Mouse (Mus musculus) midbrain, embryonic 10.5 days (tissue): Measurements from ENCODE around the gene 2700081O15Rik. TPM values are rescaled to one million over a fixed set of nuclear protein-coding genes. Genes with fewer than 3 reads are reported as not detected.
"Not testable (repeated sequence)": the region's sequence is repeated elsewhere in the genome, so short reads cannot be mapped to it uniquely, and the experiment has no call there.

ENCODE experiments used
- DNase-seq: peaks from one replicate; pipeline ENCODE4 v3.0.0-alpha.2; 2017; ENCODE audit warnings: low spot score
- H3K27ac ChIP-seq: fragments of 300-500 bp; sonication (generic); replicated peaks from 2 replicates; pipeline ENCODE4 v1.5.1; 2016; ENCODE audit warnings: mild to moderate bottlenecking
- H3K27me3 ChIP-seq: fragments of 300-500 bp; sonication (generic); 2 replicates; pipeline ENCODE4 v1.6.1; 2016; ENCODE audit warnings: low read depth, mild to moderate bottlenecking; ENCODE audit not compliant: poor library complexity, severe bottlenecking
- H3K36me3 ChIP-seq: fragments of 300-500 bp; sonication (generic); 2 replicates; pipeline ENCODE4 v1.6.1; 2016; ENCODE audit warnings: mild to moderate bottlenecking, moderate library complexity
- H3K4me1 ChIP-seq: fragments of 300-500 bp; sonication (generic); 2 replicates; pipeline ENCODE4 v1.6.1; 2016
- H3K4me3 ChIP-seq: fragments of 300-500 bp; sonication (generic); 2 replicates; pipeline ENCODE4 v1.5.1; 2016; ENCODE audit warnings: mild to moderate bottlenecking, moderate library complexity
- H3K9me3 ChIP-seq: fragments of 300-500 bp; sonication (generic); replicated peaks from 2 replicates; pipeline ENCODE4 v1.6.1; 2016; ENCODE audit warnings: mild to moderate bottlenecking
- WGBS: fragments of 180-500 bp; shearing (Covaris S2); methylation state at CpG from one replicate; pipeline ENCODE4 v1.1.7; 2016; 5-methylcytosine and 5-hydroxymethylcytosine counted together
- polyA plus RNA-seq: library from polyadenylated mRNA; unstranded; fragments of >200 nt; fragmentation: Nextera tagmentation; extraction: Ambion mirVana; gene quantifications from 2 replicates; pipeline ENCODE4 v1.2.1, GENCODE M21; 2016

The 2700081O15Rik gene
- 5.7 and 7.6 TPM in 2 replicates for polyA plus RNA-seq

DNA sequence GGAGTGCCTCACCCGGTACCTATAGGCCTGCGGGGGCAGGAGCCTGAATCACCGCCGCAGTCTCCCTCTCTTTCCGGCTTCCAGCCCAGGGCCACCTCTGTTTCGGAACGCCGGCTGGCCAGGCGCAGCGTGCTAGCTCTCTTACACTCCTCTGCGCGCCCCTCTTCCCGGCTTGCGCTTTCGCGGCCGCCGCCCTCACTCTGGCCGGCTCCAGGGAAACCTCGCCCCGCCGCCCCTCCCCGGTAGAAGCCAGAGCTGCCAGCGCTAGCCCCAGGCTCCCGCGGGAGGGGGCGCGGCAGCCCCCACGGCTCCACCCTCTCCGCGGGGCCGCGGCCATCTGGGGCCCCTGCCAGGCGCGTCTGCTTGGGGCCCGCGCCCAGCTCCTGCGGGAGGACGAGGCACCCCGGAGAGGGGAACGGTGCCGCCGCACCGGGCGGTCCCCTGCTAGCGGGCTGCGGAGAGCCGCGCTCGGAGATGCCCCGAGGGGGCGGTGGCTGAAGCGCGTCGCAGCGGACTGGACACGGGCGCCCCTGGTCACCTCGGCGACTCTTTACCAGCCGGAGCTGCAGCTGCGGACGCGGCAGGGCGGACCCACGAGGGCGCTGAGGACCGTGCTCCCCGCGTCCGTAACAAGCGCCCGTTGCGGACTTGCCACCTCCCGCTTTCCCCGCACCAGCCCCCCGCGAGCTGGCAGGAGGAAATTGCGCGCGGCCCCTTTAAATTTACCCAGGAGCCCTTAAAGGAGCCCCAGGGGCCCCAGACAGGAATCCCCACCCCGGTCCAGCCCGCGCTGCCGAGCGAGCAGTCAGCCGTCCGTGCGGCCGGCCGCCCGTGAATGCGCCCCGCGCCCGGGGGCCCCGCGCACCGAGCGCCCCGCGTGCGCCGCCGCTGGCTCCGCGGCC, at the start of gene 2700081O15Rik:
Gene 2700081O15Rik (plus strand): TSS at position 792 of the 902 bp plus-strand sequence.
- peaks cover 49% of the 10 kb centered on the region for H3K4me1 ChIP-seq
- no peaks in the 10 kb centered on the region for H3K9me3 ChIP-seq
- under 1% methylated on average over 107 of the region's 107 CpGs for WGBS
- H3K36me3 ChIP-seq = peaks cover 28% of the 10 kb centered on the region
- H3K4me3 ChIP-seq = peak within 1 kb of the TSS; percentile 90
- DNase-seq = peak; percentile 85
- H3K27me3 ChIP-seq = peaks cover 39% of the 10 kb centered on the region
- peak within 1 kb of the TSS; percentile 99 for H3K27ac ChIP-seq

DNA sequence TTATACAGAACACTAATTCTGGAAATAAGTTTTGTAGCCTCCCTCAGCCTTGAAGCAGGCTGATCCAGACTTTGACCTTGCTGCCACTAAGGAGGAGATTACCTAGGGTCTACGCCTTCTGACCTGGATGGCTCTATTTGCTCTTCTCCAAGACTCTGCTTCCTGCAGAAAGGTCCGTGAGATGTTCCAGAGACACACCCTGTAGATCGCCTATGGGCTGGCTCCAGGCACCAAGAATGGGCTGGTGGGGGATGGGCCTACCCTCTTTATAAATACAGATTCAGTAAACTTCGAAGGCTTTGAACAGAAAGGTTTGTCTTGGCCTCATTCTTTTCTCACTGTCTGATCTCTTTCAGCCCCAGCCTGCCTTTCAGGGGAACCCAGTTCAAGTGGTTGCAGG, 48.0 kb upstream of the 2700081O15Rik start:
- DNase-seq, H3K27ac ChIP-seq, H3K4me1 ChIP-seq, H3K27me3 ChIP-seq, H3K9me3 ChIP-seq, H3K4me3 ChIP-seq: not testable (repeated sequence)
- H3K36me3 ChIP-seq = peaks cover 95% of the 10 kb centered on the region
- 90% methylated on average over 4 of the region's 4 CpGs for WGBS

DNA sequence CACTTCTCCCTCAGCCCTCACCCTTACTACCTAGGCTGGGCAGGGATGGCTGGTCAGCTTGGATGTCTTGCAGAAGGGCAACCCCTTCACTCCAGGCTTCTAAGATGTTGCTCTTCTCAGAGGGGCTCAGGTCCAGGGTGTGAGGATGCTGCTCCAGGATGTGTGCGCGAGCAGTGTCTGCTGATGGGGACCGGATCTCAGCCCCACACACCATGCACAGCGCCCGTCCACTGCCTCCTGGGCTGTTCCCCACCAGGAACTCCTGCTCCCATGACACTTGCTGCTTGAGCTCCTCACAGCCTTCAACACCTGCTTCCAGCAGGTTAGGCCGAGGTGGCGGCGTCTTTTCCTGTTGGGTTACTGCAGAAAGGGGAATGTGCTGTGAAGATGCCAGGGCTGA, 42.9 kb upstream of the 2700081O15Rik start:
- 97% methylated on average over 8 of the region's 8 CpGs for WGBS
- no peak for DNase-seq
- no peak overlapping the region for H3K27ac ChIP-seq
- no peaks in the 10 kb centered on the region for H3K9me3 ChIP-seq
- 0 out of 2 replicates have a peak, but pooled peaks cover under 1% of the 10 kb centered on the region for H3K4me1 ChIP-seq
- H3K36me3 ChIP-seq = peaks cover 95% of the 10 kb centered on the region
- no peaks in the 10 kb centered on the region for H3K27me3 ChIP-seq
- no peak overlapping the region for H3K4me3 ChIP-seq

DNA sequence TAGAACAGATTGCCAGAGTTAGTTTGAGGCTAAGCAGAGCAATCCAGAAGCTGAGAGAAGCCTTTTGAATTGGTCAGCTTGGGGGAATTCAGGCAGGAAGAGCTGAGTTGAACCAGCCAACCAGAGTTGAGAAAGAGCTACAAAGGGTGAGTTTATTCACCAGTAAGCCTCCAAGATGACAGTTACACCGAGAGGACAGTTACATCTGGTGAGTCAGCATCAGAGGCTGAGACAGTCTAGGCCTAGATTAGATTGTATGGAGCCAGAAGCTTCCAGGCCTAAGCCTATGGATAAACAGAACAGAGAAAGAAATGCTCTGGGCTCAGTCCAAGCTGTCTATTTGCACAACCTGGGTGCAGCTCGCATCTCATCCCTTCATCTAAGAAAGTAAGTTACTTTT, 39.8 kb upstream of the 2700081O15Rik start:
- no peak for DNase-seq

DNA sequence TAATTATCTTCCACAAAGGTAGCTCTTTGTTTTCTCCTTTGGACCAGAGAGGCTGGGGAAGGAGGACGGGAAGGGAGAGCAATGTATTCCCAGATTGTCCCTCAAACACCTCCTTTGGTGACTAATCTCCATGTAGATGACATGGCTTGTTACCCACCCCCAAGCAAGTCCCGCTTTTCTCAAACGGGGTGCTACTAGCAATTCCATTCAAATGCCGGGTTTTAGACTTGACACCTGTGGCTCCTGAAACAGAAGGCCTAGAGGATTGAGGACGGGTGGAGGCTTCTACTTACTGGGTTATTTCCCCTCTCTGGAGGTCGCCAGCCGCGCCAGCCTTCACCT, 35.5 kb upstream of the 2700081O15Rik start:
- H3K4me1 ChIP-seq = peaks cover 41% of the 10 kb centered on the region
- no peak for DNase-seq
- 1% methylated on average over 8 of the region's 8 CpGs for WGBS
- H3K4me3 ChIP-seq = peak overlapping the region; percentile 82
- no peaks in the 10 kb centered on the region for H3K27me3 ChIP-seq
- H3K9me3 ChIP-seq = 0 out of 2 replicates have a peak, but pooled peaks cover 4% of the 10 kb centered on the region
- peaks cover 52% of the 10 kb centered on the region for H3K36me3 ChIP-seq
- H3K27ac ChIP-seq = peak overlapping the region; percentile 98

More for the DNA sequence above, 39.8 kb upstream of the 2700081O15Rik start:
- Histone ChIP-seq H3K36me3 (peaks cover 78% of the 10 kb centered on the region), H3K4me3 (no peak overlapping the region), H3K9me3 (no peaks in the 10 kb centered on the region), H3K4me1 (peaks cover 22% of the 10 kb centered on the region), H3K27me3 (no peaks in the 10 kb centered on the region), H3K27ac (no peak overlapping the region)
- WGBS = 74% methylated on average over 2 of the region's 2 CpGs

DNA sequence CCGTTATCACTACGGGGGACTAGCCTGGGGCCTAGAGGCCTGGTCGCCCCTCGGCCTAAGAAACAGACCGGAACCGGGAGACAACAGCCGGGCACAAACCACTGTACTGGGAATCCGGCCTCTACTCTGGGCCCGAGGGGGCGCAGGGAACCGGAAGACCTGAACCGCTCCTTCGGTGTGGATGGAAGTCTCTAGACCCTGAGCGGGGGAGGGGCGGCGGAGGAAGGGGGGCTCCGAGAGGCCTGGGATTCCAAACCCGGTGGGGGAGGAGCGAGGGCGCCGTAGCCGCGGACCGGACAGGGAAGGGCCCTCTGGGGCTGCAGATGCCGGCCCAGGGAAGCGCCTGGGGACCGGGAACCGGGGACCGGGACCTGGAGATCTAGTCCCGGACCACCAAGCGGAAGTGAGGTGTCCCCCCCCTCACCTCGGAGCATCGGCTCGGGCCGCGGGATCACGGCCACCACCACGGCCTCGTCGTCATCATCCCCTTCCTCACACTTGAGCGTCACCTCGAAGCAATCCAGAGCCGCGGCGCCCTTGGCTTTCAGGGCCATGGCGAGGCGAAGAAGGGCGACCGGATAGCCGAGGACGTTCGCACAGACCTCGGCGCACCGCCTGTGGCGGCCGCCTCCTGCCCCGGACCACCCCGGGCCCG, 35.0 kb upstream of the 2700081O15Rik start:
- peaks cover 41% of the 10 kb centered on the region for H3K4me1 ChIP-seq
- H3K4me3 ChIP-seq = peak overlapping the region; percentile 82
- under 1% methylated on average over 58 of the region's 60 CpGs for WGBS
- no peaks in the 10 kb centered on the region for H3K27me3 ChIP-seq
- peaks cover 52% of the 10 kb centered on the region for H3K36me3 ChIP-seq
- H3K9me3 ChIP-seq = 0 out of 2 replicates have a peak, but pooled peaks cover 4% of the 10 kb centered on the region
- DNase-seq = peak; percentile 82
- peak overlapping the region; percentile 98 for H3K27ac ChIP-seq

DNA sequence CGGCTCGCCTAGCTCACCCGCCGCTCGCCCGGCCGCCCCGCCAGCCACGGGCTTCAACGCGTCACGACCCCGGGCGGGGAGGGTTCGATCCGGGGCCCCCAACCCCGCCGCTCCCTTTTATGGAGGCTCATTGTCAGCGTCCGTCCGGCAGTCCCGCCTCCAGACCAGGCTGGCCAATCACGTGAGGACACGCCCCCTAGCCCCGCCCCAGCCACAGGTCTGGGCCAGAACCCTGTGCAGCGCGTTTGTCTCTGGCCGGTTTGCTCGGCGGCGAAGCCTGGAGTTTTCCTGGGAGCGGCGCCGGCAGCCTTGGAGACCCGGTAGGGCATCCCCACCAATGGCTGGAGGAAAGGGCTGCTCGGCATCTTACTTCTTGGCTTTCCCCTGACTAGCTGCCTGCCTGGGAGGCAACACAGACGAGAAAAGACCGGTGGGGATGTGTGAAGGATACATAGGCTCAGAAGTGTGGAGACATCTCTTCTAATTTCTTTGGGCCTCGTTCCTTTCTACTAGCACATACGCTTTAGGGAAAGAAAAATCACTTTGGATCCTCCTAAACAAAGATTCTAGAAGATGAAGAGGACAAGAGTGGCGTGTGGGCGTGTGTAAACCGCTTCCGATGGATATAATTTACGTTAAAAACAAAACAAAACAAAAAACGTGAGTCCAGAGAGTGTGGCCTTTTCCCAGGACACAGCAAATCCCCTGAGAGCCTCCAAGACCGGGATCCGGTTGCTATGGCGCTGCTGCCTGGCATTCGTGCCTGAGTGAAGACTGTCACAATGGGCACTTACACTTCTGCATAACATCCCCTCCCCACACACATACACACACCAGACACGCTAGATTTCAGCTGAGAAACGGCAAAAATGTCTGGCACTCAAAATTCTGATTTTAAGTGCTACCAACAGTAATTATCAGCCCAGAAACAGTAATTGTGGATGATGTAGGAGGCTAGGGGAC, 34.2 kb upstream of the 2700081O15Rik start, which contains the start of gene Spindoc:
Gene Spindoc (minus strand): TSS at position 92 of the 963 bp plus-strand sequence.
- Histone ChIP-seq H3K27ac (peak within 1 kb of the TSS; percentile 98), H3K27me3 (no peaks in the 10 kb centered on the region), H3K36me3 (peaks cover 50% of the 10 kb centered on the region), H3K4me1 (peaks cover 41% of the 10 kb centered on the region), H3K9me3 (peaks cover 4% of the 10 kb centered on the region; the same call in 1 of the 2 replicates), H3K4me3 (peak within 1 kb of the TSS; percentile 82)
- WGBS = 1% methylated on average over 52 of the region's 52 CpGs
- DNase-seq = peak; percentile 100

DNA sequence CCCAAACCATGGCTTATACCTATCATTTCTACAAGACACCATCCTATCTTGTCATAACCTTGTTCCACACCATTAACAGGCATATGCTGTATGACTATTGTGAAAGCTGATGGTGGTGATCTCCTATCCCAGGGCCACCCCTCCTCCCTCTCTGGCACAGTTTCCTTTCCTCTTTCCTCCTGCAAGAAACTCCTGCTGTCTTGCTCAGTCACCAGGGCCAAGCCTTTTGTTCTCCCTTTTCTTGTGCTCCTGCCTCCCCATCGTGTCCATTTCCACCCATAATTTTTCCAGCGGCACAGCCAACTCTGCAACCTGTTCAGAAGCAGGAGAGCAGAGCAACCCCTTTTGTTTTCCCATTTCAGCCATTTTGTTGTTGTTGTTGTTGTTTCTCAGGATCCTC, 31.4 kb upstream of the 2700081O15Rik start:
- H3K27ac ChIP-seq = no peak overlapping the region
- peaks cover 34% of the 10 kb centered on the region for H3K36me3 ChIP-seq
- H3K27me3 ChIP-seq = no peaks in the 10 kb centered on the region
- DNase-seq = no peak
- H3K4me3 ChIP-seq = no peak overlapping the region
- 59% methylated on average over 2 of the region's 2 CpGs for WGBS
- H3K9me3 ChIP-seq = peaks cover 17% of the 10 kb centered on the region; the same call in 1 of the 2 replicates
- peaks cover 33% of the 10 kb centered on the region for H3K4me1 ChIP-seq

DNA sequence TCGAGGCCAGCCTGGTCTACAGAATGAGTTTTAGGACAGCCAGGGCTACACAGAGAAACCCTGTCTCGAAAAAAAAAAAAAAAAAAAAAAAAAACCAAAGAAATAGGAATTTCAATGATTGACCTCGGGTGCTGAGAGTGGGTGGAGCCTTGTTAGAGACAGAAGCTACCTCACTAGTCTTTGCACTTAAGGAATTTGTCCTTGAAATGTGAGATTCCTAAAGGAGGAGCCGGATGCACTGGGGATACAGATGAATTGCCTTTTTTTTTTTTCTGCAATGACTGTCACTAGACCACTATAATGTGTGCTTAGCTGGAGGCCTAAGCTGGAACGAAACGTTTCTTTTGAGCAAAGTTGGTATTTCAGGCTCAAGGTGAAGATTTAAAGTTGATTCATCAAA, 28.9 kb upstream of the 2700081O15Rik start:
- H3K4me1 ChIP-seq = peaks cover 13% of the 10 kb centered on the region
- no peaks in the 10 kb centered on the region for H3K27me3 ChIP-seq
- H3K27ac ChIP-seq = no peak overlapping the region
- H3K9me3 ChIP-seq = peaks cover 18% of the 10 kb centered on the region; the same call in 1 of the 2 replicates
- no peak overlapping the region for H3K4me3 ChIP-seq
- 83% methylated on average over 6 of the region's 6 CpGs for WGBS
- peaks cover 32% of the 10 kb centered on the region for H3K36me3 ChIP-seq
- no peak for DNase-seq

DNA sequence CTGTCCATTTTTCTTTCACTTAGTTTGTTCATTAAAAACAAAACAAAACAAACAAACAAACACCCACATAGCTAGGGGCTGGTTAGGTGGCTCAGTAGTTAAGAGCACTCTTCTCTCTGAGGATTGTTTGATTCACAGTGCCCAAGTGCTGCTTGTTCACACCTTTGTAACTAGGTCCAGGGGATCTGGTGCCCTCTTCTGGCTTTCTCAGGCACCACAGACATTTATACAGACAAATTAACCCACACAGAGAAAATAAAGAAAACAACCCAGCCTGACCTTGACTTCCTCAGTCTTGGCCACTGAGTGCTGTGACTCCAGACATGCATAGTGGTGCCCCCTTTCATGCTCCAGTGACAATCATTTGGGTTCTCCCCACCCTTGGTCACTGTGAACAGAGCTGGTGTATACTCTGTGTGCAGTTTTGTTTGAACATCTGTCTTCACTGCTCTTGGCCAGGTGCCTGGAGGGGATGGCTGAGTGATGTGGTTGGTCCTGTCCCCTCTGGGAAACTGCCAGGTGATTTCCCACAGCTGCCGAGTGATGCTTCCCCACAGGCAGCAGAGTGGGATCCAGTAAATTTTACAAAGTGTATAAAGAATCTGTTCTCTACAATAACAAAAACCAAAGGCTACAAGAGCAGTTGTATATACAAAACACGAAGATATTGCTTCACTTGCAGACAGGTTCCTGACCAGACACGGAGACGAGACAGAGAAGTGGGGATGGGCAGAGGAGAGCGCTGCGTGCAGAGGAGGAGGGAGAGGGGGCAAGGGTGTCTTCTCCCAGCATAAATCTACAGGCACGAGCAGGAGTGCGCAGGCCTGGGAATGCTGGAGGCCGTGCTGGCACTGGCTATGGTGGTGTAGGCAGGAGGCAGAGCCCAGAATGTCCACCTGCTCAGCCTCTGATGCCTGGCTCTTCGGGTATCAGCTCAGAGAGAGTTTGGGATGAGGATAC, 20.3 kb upstream of the 2700081O15Rik start:
- not testable (repeated sequence) for H3K36me3 ChIP-seq, H3K27ac ChIP-seq, H3K4me1 ChIP-seq, H3K4me3 ChIP-seq, DNase-seq
- peaks cover 17% of the 10 kb centered on the region for H3K27me3 ChIP-seq
- 88% methylated on average over 9 of the region's 10 CpGs for WGBS
- H3K9me3 ChIP-seq = peaks cover 15% of the 10 kb centered on the region; the same call in 1 of the 2 replicates

DNA sequence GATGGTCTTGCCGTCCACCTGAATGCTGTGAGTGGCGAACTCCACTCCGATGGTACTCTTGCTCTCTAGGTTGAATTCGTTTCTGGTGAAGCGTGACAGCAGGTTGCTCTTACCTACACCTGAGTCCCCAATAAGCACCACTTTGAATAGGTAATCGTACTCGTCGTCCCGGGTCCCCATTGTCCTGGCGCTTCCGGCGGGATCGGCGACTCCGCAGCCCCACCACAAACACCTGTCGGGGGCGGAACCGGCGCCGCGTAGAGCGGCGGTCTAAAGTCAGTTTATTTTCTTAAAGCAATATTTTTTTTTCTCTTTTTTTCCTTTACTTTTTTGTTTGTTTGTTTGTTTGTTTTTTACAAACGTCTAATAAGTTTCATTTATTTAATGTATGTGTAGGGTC, 18.5 kb upstream of the 2700081O15Rik start:
- peaks cover 17% of the 10 kb centered on the region for H3K27me3 ChIP-seq
- H3K36me3 ChIP-seq, DNase-seq, H3K4me3 ChIP-seq, H3K27ac ChIP-seq, H3K4me1 ChIP-seq: not testable (repeated sequence)
- 33% methylated on average over 24 of the region's 24 CpGs for WGBS
- peaks cover 15% of the 10 kb centered on the region; the same call in 1 of the 2 replicates for H3K9me3 ChIP-seq
